Mouse (Mus musculus): ENCODE data around the gene Susd4. TPM values are rescaled to one million over a fixed set of nuclear protein-coding genes. Genes with fewer than 3 reads are reported as not detected.

Gene Susd4
- polyA plus RNA-seq, 1 experiment from 2014 or later: 36.7 TPM

- no peaks in the 10 kb centered on the region for H3K36me3 ChIP-seq
- no peak overlapping the region for H3K4me2 ChIP-seq (replicated peaks)
- no peak overlapping the region for H3K9ac ChIP-seq (replicated peaks)
- no peaks in the 10 kb centered on the region for H3K9me3 ChIP-seq
- no peak for ATAC-seq (replicated peaks)
- H3K4me3 ChIP-seq: no peak overlapping the region
- H3K4me1 ChIP-seq: no peaks in the 10 kb centered on the region
- H3K27me3 ChIP-seq: no peaks in the 10 kb centered on the region
- H3K27ac ChIP-seq (replicated peaks): no peak overlapping the region
- 40% methylated on average over 10 of the region's 10 CpGs for WGBS
These were observed 173.9 kb downstream of the Susd4 start for GRCm38 (mm10) chr1:182937486-182938120.

- no peaks in the 10 kb centered on the region for H3K36me3 ChIP-seq
- H3K4me2 ChIP-seq (replicated peaks): no peak overlapping the region
- no peaks in the 10 kb centered on the region for H3K4me1 ChIP-seq
- no peak for ATAC-seq (replicated peaks)
- H3K27ac ChIP-seq (replicated peaks): no peak overlapping the region
- no peak overlapping the region for H3K9ac ChIP-seq (replicated peaks)
- no peaks in the 10 kb centered on the region for H3K27me3 ChIP-seq
- 70% methylated on average over 2 of the region's 2 CpGs for WGBS
- no peak overlapping the region for H3K4me3 ChIP-seq
- H3K9me3 ChIP-seq: no peaks in the 10 kb centered on the region
These were observed 178.3 kb downstream of the Susd4 start for GRCm38 (mm10) chr1:182941921-182942320.

- H3K4me1 ChIP-seq: no peaks in the 10 kb centered on the region
- H3K36me3 ChIP-seq: no peaks in the 10 kb centered on the region
- ATAC-seq (replicated peaks): no peak
- no peak overlapping the region for H3K4me3 ChIP-seq
- WGBS: 89% methylated on average over 3 of the region's 3 CpGs
- no peak overlapping the region for H3K4me2 ChIP-seq (replicated peaks)
- H3K27ac ChIP-seq (replicated peaks): no peak overlapping the region
- no peak overlapping the region for H3K9ac ChIP-seq (replicated peaks)
- no peaks in the 10 kb centered on the region for H3K27me3 ChIP-seq
- no peaks in the 10 kb centered on the region for H3K9me3 ChIP-seq
These were observed 180.3 kb downstream of the Susd4 start for GRCm38 (mm10) chr1:182943911-182944310.

- Histone ChIP-seq H3K9ac (replicated peaks) (no peak overlapping the region), H3K27me3 (no peaks in the 10 kb centered on the region), H3K9me3 (no peaks in the 10 kb centered on the region), H3K4me1 (no peaks in the 10 kb centered on the region), H3K27ac (replicated peaks) (no peak overlapping the region), H3K36me3 (no peaks in the 10 kb centered on the region), H3K4me2 (replicated peaks) (no peak overlapping the region), H3K4me3 (no peak overlapping the region)
- WGBS: 76% methylated on average over 5 of the region's 5 CpGs
- ATAC-seq (replicated peaks): no peak
These were observed 181.0 kb downstream of the Susd4 start for GRCm38 (mm10) chr1:182944638-182945037.

GRCm38 (mm10) chr1:182945561-182945960 lies 181.9 kb downstream of the Susd4 start:
- Histone ChIP-seq H3K4me3 (no peak overlapping the region), H3K9me3 (no peaks in the 10 kb centered on the region), H3K4me2 (replicated peaks) (no peak overlapping the region), H3K27ac (replicated peaks) (no peak overlapping the region), H3K27me3 (no peaks in the 10 kb centered on the region), H3K4me1 (no peaks in the 10 kb centered on the region), H3K9ac (replicated peaks) (no peak overlapping the region), H3K36me3 (no peaks in the 10 kb centered on the region)
- no peak for ATAC-seq (replicated peaks)
- WGBS: 84% methylated on average over 6 of the region's 6 CpGs

Other genes with a start within 250 kb of the Susd4 start
- 70.3 and 72.9 TPM in 2 replicates for gene Capn2, start 246.3 kb upstream of the Susd4 start, polyA plus RNA-seq (2015; fragmentation: Nextera tagmentation; extraction: Ambion mirVana)
- 0.06 TPM in 1 of 2 replicates, not detected in the other for gene Capn8, start 198.9 kb upstream of the Susd4 start, polyA plus RNA-seq (2015; fragmentation: Nextera tagmentation; extraction: Ambion mirVana)
- not detected in 2 replicates for gene Ccdc185, start 14.7 kb upstream of the Susd4 start, polyA plus RNA-seq (2015; fragmentation: Nextera tagmentation; extraction: Ambion mirVana)
- gene Tlr5, start 190.9 kb downstream of the Susd4 start, polyA plus RNA-seq (2015; fragmentation: Nextera tagmentation; extraction: Ambion mirVana): 0.05 and 0.14 TPM in 2 replicates